Mouse (Mus musculus) lung, postnatal 4 days (tissue): ENCODE measurements at regions not wholly inside any gene's neighbourhood (a gene's known extent, or its start where the extent isn't known, plus 50 kb on each side); places are given as distances from the start of the nearest gene placed in this dataset.

Experiments
- DNase-seq, 2 experiments: peaks; one replicate each; pipeline ENCODE4 v3.0.0; 2021

- DNase-seq: no peak
These were observed 62.5 kb downstream of the Arrdc4 start for GRCm38 (mm10) chr7:68686396-68687139.

DNA sequence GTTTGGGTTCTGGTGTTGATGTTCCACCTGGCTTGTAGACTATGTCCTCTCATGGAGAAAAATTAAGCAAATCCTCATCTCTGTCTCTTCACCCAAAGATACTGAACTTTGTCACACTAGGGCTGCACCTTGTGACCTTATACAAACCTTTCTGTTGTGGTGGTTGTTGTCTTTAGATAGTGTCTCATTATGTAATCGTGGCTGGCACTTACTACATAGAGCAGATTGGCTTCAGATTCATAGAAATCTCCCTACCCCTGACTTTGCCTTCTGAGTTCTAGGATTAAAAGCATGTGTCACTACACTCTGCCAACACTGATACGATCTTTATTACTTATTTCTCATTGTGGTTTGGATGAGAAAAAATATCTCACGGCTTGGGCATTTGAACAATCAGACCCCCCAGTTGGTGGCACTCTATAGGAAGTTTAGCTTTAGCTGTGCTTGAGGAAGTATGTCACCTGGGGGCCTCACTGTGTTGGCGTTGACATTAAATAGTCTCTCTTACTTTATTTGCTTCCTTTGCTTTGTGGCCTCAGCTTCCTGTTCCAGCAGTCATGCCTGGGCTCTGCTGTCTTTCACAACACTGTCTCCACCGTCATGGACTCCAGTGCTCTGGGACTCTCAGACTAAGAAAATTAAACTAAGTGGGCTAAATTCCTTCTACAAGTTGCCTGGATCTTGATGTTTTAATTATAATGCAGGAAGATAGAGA is 66.0 kb downstream of the Arrdc4 start:
- peak in 1 of 2 experiments; percentile 17 for DNase-seq

- peak; percentile 22 to 37 for DNase-seq
These were observed 66.7 kb downstream of the Arrdc4 start for GRCm38 (mm10) chr7:68682318-68682728.

DNA sequence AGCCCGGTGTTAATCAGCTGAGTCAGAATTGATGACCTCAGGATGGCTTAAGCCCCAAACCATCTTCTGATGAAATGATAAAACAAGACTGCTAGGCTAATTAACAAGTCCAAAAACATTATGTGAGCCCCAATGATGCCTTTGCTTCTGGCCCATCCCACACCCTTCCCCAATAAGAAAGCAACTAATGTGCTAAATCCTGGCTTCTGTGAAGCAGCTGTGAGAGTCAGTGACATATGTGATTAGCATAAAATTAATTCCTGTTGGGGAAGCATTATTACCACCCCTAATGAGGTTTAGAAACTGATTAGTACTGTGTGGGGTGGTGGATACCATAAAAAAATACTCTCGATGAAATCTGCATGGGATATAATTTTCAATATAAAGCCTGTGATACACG is 69.3 kb downstream of the Arrdc4 start:
- no peak for DNase-seq

DNA sequence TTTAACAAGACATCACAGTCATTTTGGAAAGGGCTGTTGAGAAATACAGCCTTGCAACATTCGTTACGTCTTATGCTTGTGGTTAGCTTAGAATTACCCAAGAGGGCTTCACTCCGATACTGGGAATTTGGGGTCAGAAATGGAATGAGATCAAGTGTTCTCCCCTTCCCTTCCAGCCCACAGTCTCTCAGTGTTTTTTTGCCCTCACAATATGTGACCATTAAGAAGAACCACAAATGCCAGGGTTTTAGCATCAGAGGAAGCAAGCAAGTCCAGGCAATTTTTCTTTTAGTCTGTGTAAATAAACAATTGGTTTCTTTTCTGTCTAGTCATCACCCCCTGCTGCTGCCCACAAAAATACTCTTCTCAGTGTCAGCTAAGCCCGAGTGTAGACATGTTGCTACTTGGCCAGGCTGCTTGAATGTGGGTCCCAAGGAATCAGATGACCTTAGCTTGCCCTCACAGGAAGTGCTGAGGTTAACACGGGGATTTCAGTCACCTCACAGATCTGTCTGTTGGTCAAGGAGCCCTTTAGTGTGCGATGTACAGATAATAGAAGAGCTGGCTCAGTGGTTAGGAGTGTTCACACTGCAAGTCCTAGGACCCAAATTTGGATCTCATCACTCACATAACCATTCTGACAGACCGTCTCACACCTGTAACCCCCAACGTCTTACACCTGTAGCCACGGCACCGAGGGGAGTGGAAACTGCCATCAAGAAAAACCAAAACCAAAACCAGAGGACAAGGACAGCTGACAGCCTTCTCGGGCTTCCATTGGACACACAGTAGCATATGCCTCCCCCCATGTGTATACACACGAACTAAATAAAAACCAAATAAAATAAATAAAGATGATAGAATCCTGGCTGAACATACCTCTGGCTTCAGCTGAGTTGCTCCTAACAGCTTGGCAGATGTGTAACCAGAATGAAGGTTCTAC is 81.0 kb downstream of the Arrdc4 start:
- peak in 1 of 2 experiments; percentile 26 for DNase-seq

DNA sequence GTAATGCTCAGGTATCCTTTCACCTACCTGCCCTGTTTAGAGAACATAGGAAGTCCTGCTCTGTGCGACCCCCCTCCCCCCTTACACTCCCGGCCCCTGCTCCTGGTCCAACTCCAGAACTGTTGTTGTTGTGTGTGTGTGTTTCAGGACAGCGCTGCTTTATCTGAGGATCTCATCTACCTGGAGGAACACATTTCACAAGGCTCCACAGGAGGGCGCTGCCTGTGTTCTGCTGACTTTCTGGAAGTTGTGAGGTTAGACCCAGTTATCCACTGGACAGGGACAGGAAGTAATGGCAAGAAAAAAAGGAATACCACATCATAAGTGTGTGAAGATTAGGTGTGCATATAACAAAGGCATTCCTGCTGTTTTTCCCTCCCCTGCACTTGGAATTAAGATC is 81.8 kb downstream of the Arrdc4 start:
- DNase-seq: peak in 1 of 2 experiments; percentile 46

- no peak for DNase-seq
These were observed 92.7 kb downstream of the Arrdc4 start for GRCm38 (mm10) chr7:68656354-68656753.

GRCm38 (mm10) chr7:68653534-68653933 is 95.5 kb downstream of the Arrdc4 start:
- DNase-seq: no peak

GRCm38 (mm10) chr7:68651418-68651817 is 97.6 kb downstream of the Arrdc4 start:
- DNase-seq: peak in 1 of 2 experiments; percentile 9

- DNase-seq: no peak
These were observed 111.4 kb downstream of the Arrdc4 start for GRCm38 (mm10) chr7:68637556-68638215.

DNA sequence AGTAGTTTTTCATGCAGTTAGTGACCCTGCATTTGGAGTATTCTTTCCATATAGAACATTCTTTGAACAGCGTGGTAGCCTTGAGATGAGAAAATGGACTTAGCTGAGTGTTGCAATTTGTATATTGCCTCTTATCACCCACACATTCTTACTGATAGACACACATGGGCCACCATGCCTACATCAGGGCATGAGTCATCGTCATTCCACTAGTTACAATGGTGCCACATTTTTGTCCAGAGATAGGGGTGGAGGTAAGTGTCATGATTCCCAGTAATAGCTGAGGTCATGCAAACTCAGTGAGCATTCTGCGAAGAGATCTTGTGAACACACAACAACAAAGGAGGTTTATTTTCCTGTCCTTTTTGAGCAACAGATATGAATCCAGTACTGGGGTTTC is 128.0 kb downstream of the Arrdc4 start:
- DNase-seq: no peak

- DNase-seq: peak in 1 of 2 experiments; percentile 13
These were observed 138.5 kb downstream of the Arrdc4 start for GRCm38 (mm10) chr7:68610499-68610898.

DNA sequence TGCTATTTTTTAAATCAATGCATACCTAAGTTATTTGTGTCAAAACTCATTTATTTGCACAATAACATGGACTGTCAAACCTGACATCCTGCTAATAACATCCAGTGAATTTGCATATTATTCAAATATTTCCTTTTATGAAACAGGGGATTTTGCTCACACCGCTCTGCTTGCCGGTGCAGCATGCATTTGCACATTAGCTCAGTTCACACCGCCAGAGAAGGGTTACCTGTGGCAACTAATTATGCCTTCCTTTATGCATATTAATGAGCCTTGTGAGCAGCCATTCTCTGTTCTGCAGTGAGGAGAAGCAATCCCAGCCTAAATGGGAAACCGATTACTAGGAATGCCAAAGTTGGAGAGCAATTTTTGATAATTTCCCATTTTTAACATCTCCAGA is 141.9 kb downstream of the Arrdc4 start:
- DNase-seq: no peak

DNA sequence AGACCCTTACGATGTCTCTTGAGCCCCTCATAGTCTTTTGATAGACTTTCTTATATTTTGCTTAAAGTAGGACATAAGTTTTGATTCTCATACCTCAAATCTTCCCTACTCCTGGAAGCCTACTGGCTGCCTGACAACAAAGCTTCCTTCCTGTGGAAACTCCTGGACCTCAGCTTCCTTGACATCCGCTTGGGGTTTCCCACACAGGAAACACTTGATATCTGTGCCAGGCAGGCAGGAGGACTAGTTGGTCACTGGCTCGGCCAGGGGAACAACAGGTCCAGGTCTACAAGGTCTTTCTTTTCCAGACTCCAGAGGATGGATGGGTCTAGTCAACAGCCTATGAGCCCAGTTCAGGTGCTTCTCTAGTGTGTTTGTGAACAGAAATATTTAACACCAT is 142.8 kb downstream of the Arrdc4 start:
- DNase-seq: peak; percentile 16 to 31

- DNase-seq: no peak
These were observed 145.3 kb downstream of the Arrdc4 start for GRCm38 (mm10) chr7:68603711-68604110.

DNA sequence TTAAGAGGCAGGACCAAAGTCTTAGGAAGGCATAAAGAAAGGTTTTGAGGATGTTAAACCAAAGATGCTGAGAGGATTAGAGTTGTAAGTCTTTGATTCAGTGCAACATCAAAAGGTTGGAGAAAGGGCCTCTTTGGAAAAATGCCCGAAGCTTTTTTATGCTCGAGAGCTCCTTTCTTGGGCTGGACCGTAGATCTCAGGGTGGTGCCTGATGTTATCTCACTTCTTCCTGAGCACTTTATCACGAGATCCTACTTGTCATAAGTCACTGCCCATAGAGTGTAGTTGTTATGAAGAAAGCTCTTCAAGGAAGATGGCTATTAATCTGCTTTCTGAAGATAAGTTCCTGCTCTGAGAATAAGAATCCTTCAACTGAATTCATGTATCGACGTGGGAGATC is 147.0 kb downstream of the Arrdc4 start:
- DNase-seq: no peak

DNA sequence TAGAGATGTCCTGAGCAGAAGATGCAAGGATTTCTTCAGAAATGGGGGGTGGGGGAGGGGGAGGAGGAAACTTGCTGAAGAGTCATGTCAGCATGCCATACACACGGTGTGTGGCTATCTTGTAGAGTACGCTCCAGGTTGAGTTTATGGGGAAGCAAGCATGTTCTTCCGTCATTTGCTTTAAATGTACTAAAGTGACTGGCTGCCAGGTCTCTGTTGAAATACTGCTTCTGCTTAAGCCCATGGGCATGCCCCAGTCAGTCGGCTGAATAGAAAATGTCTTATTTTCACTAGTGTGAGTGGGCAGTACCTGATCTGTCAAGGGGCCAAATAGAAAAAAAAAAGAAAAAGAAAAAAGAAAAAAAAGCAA is 155.0 kb downstream of the Arrdc4 start:
- no peak for DNase-seq

GRCm38 (mm10) chr7:68593344-68594016 is 155.6 kb downstream of the Arrdc4 start:
- no peak for DNase-seq

DNA sequence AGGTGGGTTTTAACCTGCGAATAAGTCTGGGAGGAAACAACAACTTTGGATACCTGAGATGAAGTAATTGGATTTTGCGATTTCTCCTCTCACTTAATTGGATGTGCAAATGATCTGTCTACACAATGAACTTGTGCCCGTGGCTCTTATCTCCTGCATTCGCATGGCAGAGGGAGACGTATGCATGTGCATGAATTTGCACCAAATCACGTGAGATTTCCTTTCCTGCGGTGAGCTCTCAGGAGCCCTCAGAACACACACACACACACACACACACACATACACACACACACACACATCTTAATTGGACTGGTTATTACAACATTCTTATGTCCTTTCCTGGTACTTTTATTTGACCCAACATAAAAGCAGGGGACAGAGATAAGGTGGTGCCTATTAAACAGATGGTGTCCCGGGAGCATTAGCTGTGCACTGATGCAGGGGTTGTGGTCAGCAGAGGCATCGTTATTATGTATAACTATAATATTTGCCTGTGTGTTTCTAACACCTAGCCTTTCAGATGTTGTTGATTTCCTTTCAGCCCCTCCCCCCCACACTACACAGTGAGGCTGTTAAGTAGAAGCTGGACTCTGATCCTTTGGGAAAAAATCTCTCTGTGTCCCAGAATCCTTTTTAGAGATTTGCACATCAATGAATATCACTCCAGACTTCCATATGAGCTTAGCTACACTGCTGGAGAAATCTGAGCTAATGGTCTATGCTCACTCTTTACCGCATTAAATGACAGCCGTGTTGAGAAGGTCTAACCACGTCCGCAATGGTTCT is 166.3 kb downstream of the Arrdc4 start:
- no peak for DNase-seq

DNA sequence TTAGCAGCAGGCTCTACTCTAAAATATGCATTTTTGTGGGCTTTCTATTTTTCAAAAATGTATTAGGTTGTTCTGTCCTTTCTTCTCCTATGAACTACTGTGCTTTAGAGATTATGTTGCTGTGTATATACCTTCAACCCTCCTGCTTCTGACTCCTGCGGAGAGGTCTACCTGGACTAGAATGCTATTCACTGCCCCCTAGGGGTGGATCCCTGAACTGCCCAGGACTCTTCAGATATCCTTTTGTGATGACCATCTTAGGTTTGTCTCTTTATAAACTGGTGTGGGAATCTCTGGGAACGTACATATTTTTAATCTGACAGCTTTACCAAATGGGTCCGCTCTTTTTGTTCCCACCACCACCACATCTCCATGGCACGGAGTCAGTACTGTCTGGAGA is 168.4 kb downstream of the Arrdc4 start:
- DNase-seq: peak in 1 of 2 experiments; percentile 44

DNA sequence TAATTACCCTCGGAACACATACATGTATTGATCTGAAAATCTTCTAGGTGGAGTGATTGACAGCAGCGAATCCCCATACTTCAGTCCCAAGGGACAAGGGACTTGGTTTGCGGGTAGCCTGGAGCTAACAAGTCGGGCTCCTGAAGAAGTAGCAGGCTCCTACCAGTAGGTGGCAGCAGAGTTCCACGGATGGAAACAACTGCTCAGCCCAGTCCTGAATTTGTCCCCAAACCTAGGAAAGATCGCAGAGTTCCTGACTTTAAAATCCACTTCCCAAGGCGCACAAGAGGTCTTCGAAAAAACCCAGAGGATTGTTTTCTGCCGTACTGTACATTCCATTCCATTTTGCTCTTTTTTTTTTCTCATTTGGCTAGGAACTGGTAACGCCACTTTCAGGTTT is 169.4 kb downstream of the Arrdc4 start:
- peak; percentile 76 to 89 for DNase-seq
